Mouse (Mus musculus) ES-E14 (cell line): ENCODE data around the gene Defb21. TPM values are rescaled to one million over a fixed set of nuclear protein-coding genes. Genes with fewer than 3 reads are reported as not detected.

Experiments used
- DNase-seq: peaks from one replicate; pipeline ENCODE4 v3.0.0-alpha.2; 2013; ENCODE audit warnings: low read depth, low spot score
- H3K27ac ChIP-seq: 2 replicates; pipeline ENCODE4 v1.5.1; 2012; ENCODE audit warnings: low read depth, mild to moderate bottlenecking, low read length, moderate library complexity, mixed read lengths; ENCODE audit not compliant: poor library complexity, insufficient read depth, severe bottlenecking
- H3K36me3 ChIP-seq: 2 replicates; pipeline ENCODE4 v1.6.1; 2012; ENCODE audit warnings: mild to moderate bottlenecking, low read length, moderate library complexity, mixed read lengths; ENCODE audit not compliant: control insufficient read depth, poor library complexity, insufficient read depth, severe bottlenecking
- H3K4me1 ChIP-seq, 2 experiments: fragments of 150-350 bp in 1 of 2; sonication (generic) in 1 of 2; 2 replicates each; pipeline ENCODE4 v1.6.1; 2012; ENCODE audit warnings: low read length in 2 of 2, mild to moderate bottlenecking in 1 of 2, mixed read lengths in 1 of 2; ENCODE audit not compliant: control insufficient read depth in 2 of 2, insufficient read depth in 2 of 2, poor library complexity in 1 of 2
- H3K4me3 ChIP-seq, 2 experiments: fragments of 150-350 bp in 1 of 2; sonication (generic) in 1 of 2; 2 replicates each; pipeline ENCODE4 v1.5.1; 2012; ENCODE audit warnings: low read length in 2 of 2, low read depth in 1 of 2, mild to moderate bottlenecking in 1 of 2, mixed read lengths in 1 of 2; ENCODE audit not compliant: insufficient read depth in 1 of 2, poor library complexity in 1 of 2, severe bottlenecking in 1 of 2
- H3K9ac ChIP-seq: 2 replicates; pipeline ENCODE4 v1.6.1; 2012; ENCODE audit warnings: low read depth, mild to moderate bottlenecking, low read length, mixed read lengths; ENCODE audit not compliant: poor library complexity, insufficient read depth, severe bottlenecking
- H3K9me3 ChIP-seq: fragments of 150-350 bp; sonication (generic); 2 replicates; pipeline ENCODE4 v1.6.1; 2012; ENCODE audit warnings: low read depth, mild to moderate bottlenecking, low read length; ENCODE audit not compliant: control insufficient read depth, insufficient read depth
- CHD2 ChIP-seq: IDR thresholded peaks from 2 replicates; pipeline ENCODE4 v1.6.1; 2014; ENCODE audit warnings: mild to moderate bottlenecking, low read depth, low read length, inconsistent platforms
- HCFC1 ChIP-seq: IDR thresholded peaks from 2 replicates; pipeline ENCODE4 v1.6.1; 2012; ENCODE audit warnings: low read length, inconsistent platforms, borderline replicate concordance; ENCODE audit not compliant: insufficient read depth
- MAFK ChIP-seq: IDR thresholded peaks from 2 replicates; pipeline ENCODE4 v1.6.1; 2014; ENCODE audit warnings: mild to moderate bottlenecking, low read depth, low read length, inconsistent platforms; ENCODE audit not compliant: insufficient read depth
- ZC3H11A ChIP-seq: IDR thresholded peaks from 2 replicates; pipeline ENCODE4 v1.6.1; 2012; ENCODE audit warnings: low read depth, mild to moderate bottlenecking, inconsistent platforms, low read length, borderline replicate concordance
- ZNF384 ChIP-seq: IDR thresholded peaks from 2 replicates; pipeline ENCODE4 v1.6.1; 2012; ENCODE audit warnings: low read depth, low read length, inconsistent platforms
- in situ Hi-C, 2 experiments: fragments of 600-800 bp; cut with MboI; formaldehyde crosslinking; loops; one replicate each; pipeline ENCODE4 v1.15.1; 2025; ENCODE audit warnings: low sequenced_read_pairs in 2 of 2, inconsistent platforms in 1 of 2; ENCODE audit not compliant: unreplicated experiment in 2 of 2
- total RNA-seq: library from RNA; depleted of rRNA; stranded (reverse); fragments of 300-350 nt; gene quantifications from 2 replicates; pipeline ENCODE4 v1.2.3, GENCODE M21; 2012

Gene Defb21
- total RNA-seq, 1 experiment: not detected

DNA sequence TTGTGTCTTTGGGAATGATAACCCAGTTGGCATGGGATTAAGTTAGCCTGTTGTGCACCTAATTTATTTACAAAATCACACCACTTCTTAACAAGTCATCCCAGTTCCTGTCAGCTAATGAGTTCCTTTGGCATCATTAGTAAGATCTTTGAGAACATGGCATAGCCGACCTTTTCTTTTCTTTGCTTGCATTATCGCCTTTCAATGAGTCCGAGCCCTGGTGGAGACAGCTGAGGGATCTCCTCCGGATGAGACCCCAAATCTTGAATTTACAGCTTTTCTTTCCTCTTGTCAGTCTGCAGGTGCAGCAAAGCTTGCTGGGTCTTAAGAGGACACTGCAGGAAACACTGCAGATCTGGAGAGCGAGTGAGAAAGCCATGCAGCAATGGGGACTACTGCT is 3.5 kb upstream of the Defb21 start, which contains the start of gene Gm17416:
Gene Gm17416, plus strand, starts transcription at position 301 of the 400 bp plus-strand sequence.
- no peaks in the 10 kb centered on the region for H3K36me3 ChIP-seq
- no peak for DNase-seq
- in situ Hi-C loops: no loop called here
- H3K27ac ChIP-seq: no peak within 1 kb of the TSS
- no peak within 1 kb of the TSS for H3K4me3 ChIP-seq
- H3K9me3 ChIP-seq: no peaks in the 10 kb centered on the region
- no peaks in the 10 kb centered on the region for H3K4me1 ChIP-seq
- no peak for TF ChIP-seq HCFC1
- no peak for TF ChIP-seq CHD2
- TF ChIP-seq ZNF384: no peak
- no peak for TF ChIP-seq MAFK
- no peak within 1 kb of the TSS for H3K9ac ChIP-seq

DNA sequence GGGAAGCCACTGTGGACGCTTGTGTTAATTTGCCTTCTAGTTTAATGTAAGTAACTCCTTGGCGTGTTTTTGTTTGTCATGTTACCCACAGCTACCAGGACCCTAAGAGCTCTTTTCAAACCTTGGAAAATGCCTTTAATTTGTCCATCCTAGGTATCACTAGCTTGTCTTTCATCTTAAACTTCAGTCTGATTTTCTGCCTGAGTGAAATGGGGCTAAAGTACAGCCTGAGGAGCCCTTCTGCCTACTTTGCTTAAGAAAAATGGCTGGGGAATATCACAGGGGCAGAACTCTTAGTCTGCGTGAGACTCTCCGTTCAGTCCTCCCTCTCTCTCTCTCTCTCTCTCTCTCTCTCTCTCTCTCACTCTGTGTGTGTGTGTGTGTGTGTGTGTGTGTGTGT is 2.7 kb upstream of the Defb21 start:
- Histone ChIP-seq H3K9ac (no peak overlapping the region), H3K9me3 (no peaks in the 10 kb centered on the region), H3K4me1 (no peaks in the 10 kb centered on the region), H3K27ac (no peak overlapping the region), H3K4me3 (no peak overlapping the region), H3K36me3 (no peaks in the 10 kb centered on the region)
- no peak for TF ChIP-seq ZC3H11A
- TF ChIP-seq CHD2: no peak
- no peak for TF ChIP-seq HCFC1
- TF ChIP-seq MAFK: no peak
- no peak for TF ChIP-seq ZNF384
- DNase-seq: no peak
- in situ Hi-C loops: no loop called here

DNA sequence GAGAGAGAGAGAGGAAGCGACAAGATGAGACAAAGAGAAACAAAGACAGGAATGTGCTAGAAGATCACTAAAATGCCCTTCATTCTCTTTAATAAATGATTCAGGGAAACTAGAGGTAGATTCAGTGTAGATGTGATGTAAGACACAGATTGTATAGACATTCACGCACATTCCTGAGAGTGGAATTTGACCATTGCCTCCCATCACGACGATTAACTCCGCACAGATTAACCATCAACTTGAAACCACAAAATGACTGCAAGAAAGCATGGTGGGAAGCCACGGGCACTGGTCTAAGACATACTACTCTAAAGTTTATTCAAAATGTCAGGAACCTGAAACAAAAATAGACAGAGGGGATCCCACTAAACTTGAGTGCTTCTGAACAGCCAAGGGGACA is 2.2 kb upstream of the Defb21 start:
- Histone ChIP-seq H3K4me3 (no peak overlapping the region), H3K27ac (no peak overlapping the region), H3K36me3 (no peaks in the 10 kb centered on the region), H3K4me1 (no peaks in the 10 kb centered on the region), H3K9me3 (no peaks in the 10 kb centered on the region), H3K9ac (no peak overlapping the region)
- in situ Hi-C loops: no loop called here
- DNase-seq: no peak
- TF ChIP-seq ZNF384: no peak

DNA sequence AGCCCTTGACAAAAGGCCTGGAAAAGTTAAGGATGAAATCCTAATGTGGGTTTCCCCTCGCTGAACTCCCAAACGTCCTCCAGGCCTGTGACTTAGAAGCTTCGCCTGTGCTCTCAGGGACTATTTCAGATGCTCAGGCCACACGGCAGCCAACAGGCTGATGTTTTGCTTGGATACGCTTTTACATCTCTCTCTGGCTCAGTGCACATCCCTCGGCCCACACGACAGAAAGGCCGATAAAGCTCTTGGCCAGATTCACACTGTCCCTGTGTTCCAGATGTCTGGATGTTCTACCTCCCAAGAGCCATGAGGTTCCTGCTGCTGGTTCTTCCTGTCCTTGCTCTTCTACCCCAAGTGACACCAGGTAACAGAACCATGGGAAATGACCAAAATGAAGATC is 940 bp downstream of the Defb21 start:
- Histone ChIP-seq H3K4me1 (no peaks in the 10 kb centered on the region), H3K4me3 (no peak overlapping the region), H3K27ac (no peak overlapping the region), H3K9ac (no peak overlapping the region), H3K36me3 (no peaks in the 10 kb centered on the region), H3K9me3 (no peaks in the 10 kb centered on the region)
- TF ChIP-seq MAFK (no peak), ZC3H11A (no peak), ZNF384 (no peak), HCFC1 (no peak), CHD2 (no peak)
- in situ Hi-C loops: no loop called here
- DNase-seq: no peak

DNA sequence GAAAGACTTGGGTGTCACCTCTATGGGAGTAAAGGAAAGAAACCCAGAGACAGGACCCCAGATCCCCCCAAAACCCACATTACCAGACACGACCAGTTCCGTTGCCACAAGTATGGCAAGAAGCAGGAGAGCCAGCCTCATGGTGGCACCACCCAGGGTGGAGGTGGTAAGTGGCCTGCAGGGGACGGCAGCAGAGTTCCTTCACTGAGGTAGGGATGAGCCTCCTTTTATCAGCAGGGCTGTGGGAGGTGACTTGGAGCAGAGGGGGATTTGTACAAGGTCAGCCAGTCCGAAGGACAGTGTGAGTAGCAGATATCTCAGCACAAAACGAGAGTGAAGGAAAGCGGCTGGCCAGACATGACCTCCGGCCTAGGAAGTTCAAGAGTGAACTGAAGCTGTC is 7.6 kb downstream of the Defb21 start, which contains the start of gene Defb19:
Gene Defb19, minus strand, starts transcription at position 206 of the 400 bp plus-strand sequence.
- in situ Hi-C loops: no loop called here
- no peak for DNase-seq
- Histone ChIP-seq H3K9me3 (no peaks in the 10 kb centered on the region), H3K4me1 (no peaks in the 10 kb centered on the region), H3K4me3 (no peak within 1 kb of the TSS), H3K27ac (no peak within 1 kb of the TSS), H3K36me3 (no peaks in the 10 kb centered on the region), H3K9ac (no peak within 1 kb of the TSS)
- TF ChIP-seq ZC3H11A: no peak
- no peak for TF ChIP-seq MAFK
- no peak for TF ChIP-seq CHD2
- no peak for TF ChIP-seq ZNF384
- no peak for TF ChIP-seq HCFC1
